Mouse (Mus musculus) adrenal gland, postnatal 36 days (tissue): Measurements from ENCODE around the gene Cyp4v3. TPM values are rescaled to one million over a fixed set of nuclear protein-coding genes. Genes with fewer than 3 reads are reported as not detected.
"Not testable (repeated sequence)": the region's sequence is repeated elsewhere in the genome, so short reads cannot be mapped to it uniquely, and the experiment has no call there.

ENCODE experiments used
- DNase-seq, 2 experiments: peaks; one replicate each; pipeline ENCODE4 v3.0.0; 2021; ENCODE audit warnings: mixed read lengths in 1 of 2
- long read RNA-seq, 2 experiments: library from polyadenylated mRNA; stranded (forward); transcript quantifications; one replicate each; pipeline ENCODE4 v2.0.0; 2021; ENCODE audit warnings: borderline sequencing depth in 2 of 2
- total RNA-seq, 2 experiments: library from RNA; stranded (reverse); gene quantifications; 2 replicates each; pipeline ENCODE4 v1.2.3; 2021

The Cyp4v3 gene
- total RNA-seq: 10 to 100 TPM; 16.9 to 22.2 TPM
- long read RNA-seq, experiment 1, transcript Cyp4v3-201 (11 exons, 3,808 nt): major isoform, 13 of 22 reads
- long read RNA-seq, experiment 1, partial matches to known transcripts: 6 of 22 reads
- long read RNA-seq, experiment 1, other reads (novel, unspliced or antisense): 3 of 22 reads
- long read RNA-seq, experiment 2, transcript Cyp4v3-201 (11 exons, 3,808 nt): major isoform, 10 of 11 reads
- long read RNA-seq, experiment 2, partial matches to known transcripts: 0 of 11 reads
- long read RNA-seq, experiment 2, other reads (novel, unspliced or antisense): 1 of 11 reads

DNA sequence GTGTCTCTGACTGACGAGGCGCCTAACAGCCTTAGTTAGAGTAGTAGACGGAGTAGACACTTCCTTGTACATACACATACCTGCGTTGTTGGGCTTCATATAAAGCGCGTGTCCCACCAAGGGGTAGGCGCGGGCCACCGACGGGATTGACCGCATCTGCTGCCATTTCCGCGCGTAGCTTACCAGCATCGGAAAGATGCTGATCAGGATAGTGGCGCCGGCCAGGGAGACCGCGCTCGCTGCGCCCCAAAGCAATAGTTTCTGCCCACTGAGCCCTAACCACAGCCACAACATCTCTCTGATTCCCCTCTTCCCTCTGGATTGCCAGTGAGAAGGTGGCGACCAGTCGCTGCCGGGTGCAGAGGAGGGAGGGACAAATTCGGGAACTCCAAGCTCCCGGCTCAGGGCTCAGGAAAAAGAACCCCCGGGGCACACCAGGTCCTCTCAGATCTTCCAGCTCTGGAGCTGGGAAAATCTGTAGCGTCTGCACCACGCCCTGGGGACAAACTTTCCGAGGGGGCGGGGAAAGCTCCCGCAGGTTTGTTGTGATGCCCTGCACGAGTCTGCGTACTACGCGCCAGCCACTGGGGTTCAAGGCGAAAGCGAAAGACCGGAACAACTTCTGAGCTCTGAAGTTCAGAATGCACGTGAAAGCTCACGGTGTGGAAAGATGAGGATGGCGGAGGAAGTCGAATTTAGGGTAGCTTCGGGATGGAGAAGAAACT lies at the start of gene Cyp4v3:
Gene Cyp4v3, minus strand, starts transcription at position 532 of the 725 bp plus-strand sequence.
- DNase-seq: peak; percentile 83 to 89

GRCm38 (mm10) chr8:45381963-45382347 lies 48.9 kb upstream of the Cyp4v3 start, which contains the start of gene Fam149a:
Gene Fam149a (minus strand): TSS chr8:45382291.
- no peak for DNase-seq

DNA sequence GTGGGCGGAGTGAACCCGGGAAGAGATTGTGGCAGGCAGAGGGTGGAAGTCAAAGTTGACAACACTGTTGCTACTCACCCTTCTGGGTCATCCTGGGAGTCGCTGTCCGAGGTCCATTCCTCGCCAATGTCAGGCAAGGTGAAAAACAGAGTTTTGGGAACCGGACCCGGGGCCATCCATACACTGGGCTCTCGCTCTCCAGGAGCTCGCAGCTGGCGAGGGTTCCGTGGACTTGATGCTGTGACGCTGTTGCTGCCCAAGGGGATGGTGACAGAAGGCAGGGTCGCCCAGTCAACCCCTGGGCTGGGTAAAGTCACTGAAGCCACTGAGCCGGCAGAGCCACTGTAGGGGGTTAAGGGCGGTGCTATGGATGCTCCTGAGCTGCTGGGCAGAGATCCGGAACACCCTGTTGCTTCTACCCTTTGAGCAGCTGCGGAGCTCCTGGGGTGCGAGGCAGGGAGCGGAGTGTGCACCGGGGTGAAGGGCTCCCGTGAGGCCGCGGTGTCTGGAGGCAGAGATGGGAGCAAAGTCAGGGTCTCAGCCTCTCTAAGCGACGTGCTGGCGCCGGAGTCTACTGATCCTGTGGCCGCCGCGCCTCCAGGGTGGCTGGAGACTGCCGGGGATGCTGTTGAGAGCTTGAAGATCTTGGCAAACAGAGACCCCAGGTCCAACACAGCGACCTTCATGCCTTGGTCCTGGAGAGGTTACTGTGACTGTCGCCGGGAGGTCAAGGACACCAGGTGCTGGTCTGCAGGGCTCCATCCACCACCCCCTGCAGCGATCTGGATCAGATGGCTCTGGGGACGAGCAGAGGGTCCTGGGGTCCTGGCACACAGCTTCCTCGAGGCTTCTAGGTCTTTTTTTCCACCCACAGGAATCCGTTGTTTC lies 48.3 kb upstream of the Cyp4v3 start:
- no peak for DNase-seq

GRCm38 (mm10) chr8:45380598-45380997 lies 47.6 kb upstream of the Cyp4v3 start:
- no peak for DNase-seq

- no peak for DNase-seq
Observed at GRCm38 (mm10) chr8:45374071-45374470, 41.1 kb upstream of the Cyp4v3 start.

- no peak for DNase-seq
Observed at GRCm38 (mm10) chr8:45367154-45367553, 34.1 kb upstream of the Cyp4v3 start.

DNA sequence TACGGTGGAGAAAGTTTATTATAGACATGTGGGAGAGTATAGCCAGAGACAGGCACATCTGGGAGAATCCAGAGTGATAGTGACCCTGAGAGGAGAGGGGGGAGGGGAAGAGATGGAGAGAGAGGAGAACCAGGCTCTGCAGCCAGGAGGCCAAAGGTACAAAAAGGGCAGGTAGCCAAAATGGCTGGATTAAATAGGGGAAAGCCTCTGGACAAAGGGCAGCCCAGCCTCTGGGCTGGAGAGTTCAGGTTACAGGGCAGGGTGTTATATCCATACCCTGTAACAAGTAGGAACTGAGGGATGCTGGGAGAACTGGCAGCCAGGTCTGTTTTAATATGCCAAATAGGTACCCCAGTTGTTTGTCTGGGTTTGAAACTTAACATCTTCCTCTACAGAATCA lies 30.2 kb upstream of the Cyp4v3 start:
- DNase-seq: no peak

DNA sequence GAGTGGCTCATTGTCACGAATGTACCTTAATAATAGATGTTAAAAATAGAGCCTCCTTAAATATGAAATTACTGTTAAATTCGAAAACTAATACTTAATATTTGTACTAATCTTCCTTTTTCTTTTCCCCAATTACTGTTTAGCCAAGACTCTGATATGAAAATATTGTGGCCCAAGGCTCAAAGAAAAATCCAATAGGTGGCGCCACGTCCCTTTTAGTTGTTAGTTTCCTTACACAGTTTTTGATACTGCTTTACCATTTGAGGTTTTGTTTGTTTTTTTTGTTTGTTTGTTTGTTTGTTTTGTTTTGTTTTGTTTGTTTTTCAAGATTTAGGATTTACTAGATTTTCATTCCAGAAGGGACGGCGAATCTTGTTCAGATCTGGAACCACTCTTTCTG lies 29.3 kb upstream of the Cyp4v3 start:
- DNase-seq: peak; percentile 13 to 68

GRCm38 (mm10) chr8:45359091-45359605 lies 26.1 kb upstream of the Cyp4v3 start:
- DNase-seq: no peak

GRCm38 (mm10) chr8:45358132-45358918 lies 25.3 kb upstream of the Cyp4v3 start:
- DNase-seq: peak; percentile 50 to 69

- no peak for DNase-seq
Observed at GRCm38 (mm10) chr8:45355809-45356208, 22.8 kb upstream of the Cyp4v3 start.

- peak; percentile 72 to 73 for DNase-seq
Observed at GRCm38 (mm10) chr8:45345031-45345430, 12.0 kb upstream of the Cyp4v3 start.

DNA sequence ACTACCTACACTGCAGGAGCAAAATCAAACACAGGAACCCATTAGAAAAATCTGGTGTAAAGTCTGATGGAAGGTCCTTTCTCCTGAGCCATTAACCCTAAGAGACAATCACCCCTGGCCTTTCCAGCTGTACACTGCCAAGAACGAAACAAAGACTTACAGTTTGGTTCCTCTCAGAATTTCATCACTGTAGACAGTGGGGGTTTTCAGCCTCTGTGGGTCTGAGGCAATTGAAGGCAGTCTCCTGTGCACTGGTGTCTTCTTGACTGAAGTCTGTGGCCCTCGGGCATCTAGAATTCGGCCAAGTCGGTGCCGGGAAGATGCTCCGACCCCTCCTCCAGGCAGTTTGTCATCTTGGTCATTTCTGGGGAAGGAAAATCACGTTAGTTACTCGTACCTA lies 11.3 kb upstream of the Cyp4v3 start:
- DNase-seq: no peak

DNA sequence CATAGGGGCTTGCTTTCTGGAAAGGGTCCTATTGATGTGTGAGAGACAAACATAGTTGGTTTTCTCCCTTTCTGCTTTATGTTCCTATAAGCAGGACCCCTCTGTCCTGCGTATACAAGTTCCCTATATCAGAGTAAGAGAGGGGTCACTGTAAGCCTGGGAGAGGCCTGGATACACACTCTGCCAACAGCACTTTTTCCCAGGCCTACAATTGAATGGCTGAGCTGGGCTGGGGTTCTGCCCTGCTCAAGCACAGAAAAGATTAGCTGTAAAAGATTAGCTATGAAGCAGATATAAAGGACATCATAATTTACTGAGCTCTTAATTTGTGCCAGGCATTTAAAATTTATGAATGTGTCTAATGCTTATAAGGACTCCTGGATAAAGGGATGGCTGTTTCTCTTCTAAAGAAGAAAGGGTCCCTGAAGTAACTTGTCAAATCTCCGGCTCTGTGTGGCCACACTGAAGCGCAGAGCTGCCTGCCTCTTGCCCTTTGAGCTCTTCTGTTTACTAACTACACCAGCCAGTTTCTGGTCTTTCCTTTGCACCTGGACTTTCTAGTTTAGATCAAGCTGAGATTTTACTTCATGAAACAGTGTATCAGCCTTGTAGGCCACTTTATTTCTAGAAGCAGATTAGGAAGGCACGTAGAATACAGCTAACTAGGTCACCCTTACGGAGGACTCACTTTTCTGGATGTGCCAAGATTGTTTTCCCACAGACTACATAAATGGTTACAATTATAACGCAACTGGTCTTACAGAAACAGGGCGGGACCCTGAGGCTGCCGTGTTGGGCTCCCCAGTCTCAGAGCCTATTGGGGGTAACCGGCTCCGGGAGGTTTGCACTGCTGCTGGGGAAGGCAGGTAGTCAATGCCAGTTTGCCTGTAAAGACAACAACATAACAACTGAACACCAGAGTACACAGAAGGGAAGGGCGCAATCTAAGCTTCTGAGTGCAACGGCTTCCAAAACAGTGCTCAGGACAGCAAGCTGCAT lies 8.9 kb upstream of the Cyp4v3 start:
- no peak for DNase-seq

DNA sequence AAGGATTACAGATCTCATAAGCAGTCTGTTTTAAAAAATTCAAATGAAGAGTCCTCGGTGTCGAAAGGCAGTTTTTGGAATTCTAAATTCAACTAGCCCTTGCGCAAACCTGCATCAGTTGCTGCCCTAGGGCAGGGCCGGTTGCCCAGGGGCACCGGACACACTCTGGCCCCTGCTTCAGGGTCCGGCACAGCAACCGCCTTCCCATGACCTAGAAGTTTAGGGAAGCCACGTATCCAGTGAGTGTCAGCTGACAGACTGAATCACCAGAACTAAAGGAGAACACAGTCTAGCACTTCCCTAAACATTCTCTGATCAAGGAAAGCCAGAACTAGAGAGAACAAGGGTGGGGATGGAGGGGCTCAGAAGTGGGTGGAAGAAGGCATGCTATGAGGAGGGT lies 477 bp upstream of the Cyp4v3 start:
- DNase-seq: peak; percentile 53 to 59

GRCm38 (mm10) chr8:45330856-45331255 lies 2.2 kb downstream of the Cyp4v3 start:
- no peak for DNase-seq

- no peak for DNase-seq
Observed at GRCm38 (mm10) chr8:45329206-45329980, 3.6 kb downstream of the Cyp4v3 start.

GRCm38 (mm10) chr8:45327076-45327475 lies 5.9 kb downstream of the Cyp4v3 start:
- DNase-seq: not testable (repeated sequence)

GRCm38 (mm10) chr8:45324151-45324550 lies 8.9 kb downstream of the Cyp4v3 start:
- DNase-seq: no peak
